Mouse (Mus musculus) cerebellum, adult 11-12 months (tissue): ENCODE results near the gene Knop1.

Experiments used
- DNase-seq: peaks from one replicate; pipeline ENCODE4 v3.0.0; 2022

The Knop1 gene

DNA sequence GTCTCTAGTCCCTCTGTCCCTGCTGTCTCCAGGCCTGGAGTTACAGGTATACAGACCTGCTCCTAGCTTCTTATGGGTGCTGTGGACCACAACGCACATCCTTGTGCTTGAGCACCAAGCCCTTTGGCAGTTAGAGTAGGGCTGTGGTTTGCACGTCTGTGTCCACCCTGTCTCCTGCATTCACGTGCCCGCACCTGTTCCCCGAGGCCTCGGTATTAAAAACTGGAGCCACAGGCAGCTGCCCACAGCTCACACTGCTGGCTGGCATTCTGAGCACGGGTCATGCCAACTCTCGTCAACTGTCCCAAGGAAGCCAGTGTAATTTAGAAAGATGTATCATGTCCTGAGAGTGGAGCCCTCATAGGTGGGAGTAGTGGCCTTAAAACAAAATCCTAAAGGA lies 60.3 kb downstream of the Knop1 start:
- no peak for DNase-seq

DNA sequence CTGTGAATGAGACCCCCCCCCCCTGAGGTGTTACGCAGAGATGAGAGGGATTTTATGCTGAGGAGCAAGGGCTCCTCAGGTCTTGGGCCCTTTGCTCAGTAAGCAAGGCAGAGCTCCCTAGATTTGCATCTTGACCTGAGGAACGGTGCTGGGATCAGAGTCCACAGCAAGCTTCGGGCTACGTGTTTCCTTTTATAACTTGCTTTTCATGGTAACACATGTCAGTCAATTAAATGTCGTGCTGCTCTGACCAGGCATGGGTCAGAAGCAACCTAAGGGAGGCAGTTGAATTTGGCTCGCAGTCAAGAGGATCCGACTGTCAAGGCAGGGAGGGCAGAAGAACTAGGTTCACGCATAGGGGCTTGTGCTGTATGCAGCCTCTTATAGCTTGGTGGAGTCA lies 62.2 kb downstream of the Knop1 start:
- no peak for DNase-seq
